Mouse (Mus musculus) liver, embryonic 16.5 days (tissue): ENCODE measurements around the gene 4933406M09Rik. TPM values are rescaled to one million over a fixed set of nuclear protein-coding genes. Genes with fewer than 3 reads are reported as not detected.

Source experiments
- ATAC-seq: fragments of 200-750 bp; cut with Nextera tagmentation; 2 replicates; pipeline ENCODE4 v1.8.0; 2017; ENCODE audit warnings: low read depth, mild to moderate bottlenecking, moderate number of reproducible peaks, moderate library complexity
- H3K27ac ChIP-seq: fragments of 300-500 bp; sonication (generic); 2 replicates; pipeline ENCODE4 v1.5.1; 2014; ENCODE audit warnings: mild to moderate bottlenecking, low read length
- H3K27me3 ChIP-seq: fragments of 300-500 bp; sonication (generic); 2 replicates; pipeline ENCODE4 v1.6.1; 2014; ENCODE audit warnings: low read depth, low read length, mixed read lengths; ENCODE audit not compliant: control insufficient read depth, insufficient read depth
- H3K36me3 ChIP-seq: fragments of 300-500 bp; sonication (generic); 2 replicates; pipeline ENCODE4 v1.6.1; 2014; ENCODE audit warnings: mild to moderate bottlenecking; ENCODE audit not compliant: control insufficient read depth, insufficient read depth
- H3K4me1 ChIP-seq: fragments of 300-500 bp; sonication (generic); 2 replicates; pipeline ENCODE4 v1.6.1; 2014; ENCODE audit warnings: low read depth, low read length, mixed read lengths; ENCODE audit not compliant: control insufficient read depth
- H3K4me2 ChIP-seq: fragments of 300-500 bp; sonication (generic); 2 replicates; pipeline ENCODE4 v1.6.1; 2014; ENCODE audit warnings: low read depth, low read length, mixed read lengths
- H3K4me3 ChIP-seq: fragments of 300-500 bp; sonication (generic); 2 replicates; pipeline ENCODE4 v1.5.1; 2014; ENCODE audit warnings: low read depth, mild to moderate bottlenecking, low read length
- H3K9ac ChIP-seq: fragments of 300-500 bp; sonication (generic); 2 replicates; pipeline ENCODE4 v1.6.1; 2014; ENCODE audit warnings: low read depth, low read length
- H3K9me3 ChIP-seq: fragments of 300-500 bp; sonication (generic); replicated peaks from 2 replicates; pipeline ENCODE4 v1.6.1; 2016; ENCODE audit warnings: low read length; ENCODE audit not compliant: control insufficient read depth
- WGBS: fragments of 180-500 bp; shearing (Covaris S2); extraction: QIAGEN DNeasy Blood & Tissue Kit; methylation state at CpG from one replicate; pipeline ENCODE4 v1.1.7; 2014; ENCODE audit not compliant: insufficient replicate concordance; 5-methylcytosine and 5-hydroxymethylcytosine counted together
- polyA plus RNA-seq: library from polyadenylated mRNA; unstranded; fragments of >200 nt; fragmentation: Nextera tagmentation; extraction: Ambion mirVana; gene quantifications from 2 replicates; pipeline ENCODE4 v1.2.1, GENCODE M21; 2015

Gene 4933406M09Rik
- polyA plus RNA-seq, 1 experiment from 2014 or later: not detected

DNA sequence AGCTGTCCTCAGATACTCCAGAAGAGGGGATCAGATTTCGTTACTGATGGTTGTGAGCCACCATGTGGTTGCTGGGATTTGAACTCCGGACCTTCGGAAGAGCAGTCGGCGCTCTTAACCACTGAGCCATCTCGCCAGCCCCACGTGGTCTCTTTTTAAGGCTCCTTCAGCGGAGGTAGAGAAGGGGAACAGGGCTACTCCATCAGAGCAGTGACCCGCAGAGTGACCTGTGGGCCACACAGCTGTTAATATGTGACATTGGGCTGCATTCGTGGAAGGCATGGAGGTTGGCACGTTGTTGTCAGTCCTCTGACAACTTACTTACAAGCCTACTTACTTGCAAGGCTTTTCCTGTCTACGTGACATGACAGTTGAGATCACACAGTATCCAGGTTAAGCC is 12.5 kb downstream of the 4933406M09Rik start:
- Histone ChIP-seq H3K27me3 (no peaks in the 10 kb centered on the region), H3K4me1 (no peaks in the 10 kb centered on the region), H3K36me3 (no peaks in the 10 kb centered on the region), H3K4me2 (no peak overlapping the region), H3K4me3 (no peak overlapping the region), H3K9me3 (no peaks in the 10 kb centered on the region), H3K9ac (no peak overlapping the region), H3K27ac (no peak overlapping the region)
- WGBS: 77% methylated on average over 12 of the region's 12 CpGs
- ATAC-seq: no peak

DNA sequence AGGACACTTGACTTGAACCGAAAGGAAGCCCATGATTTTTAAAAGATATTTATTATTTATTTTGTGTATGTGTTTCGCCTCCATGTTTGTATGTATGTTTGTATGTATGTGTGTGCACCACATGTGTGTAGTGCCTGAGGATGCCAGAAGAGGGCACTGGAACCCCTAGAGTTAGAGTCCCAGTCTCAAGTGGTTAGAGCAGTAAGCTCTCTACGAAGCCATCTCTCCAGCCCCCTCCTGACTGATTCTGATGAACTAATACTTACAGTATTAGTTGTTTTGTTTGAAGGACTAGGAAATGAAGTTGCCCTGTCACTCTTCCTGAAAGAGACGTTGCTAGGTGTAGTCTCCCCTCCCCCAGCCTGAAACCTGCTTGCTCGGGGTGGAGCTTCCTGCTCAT is 14.0 kb downstream of the 4933406M09Rik start:
- 66% methylated on average over 5 of the region's 5 CpGs for WGBS
- no peaks in the 10 kb centered on the region for H3K36me3 ChIP-seq
- no peak overlapping the region for H3K27ac ChIP-seq
- no peak for ATAC-seq
- no peaks in the 10 kb centered on the region for H3K9me3 ChIP-seq
- H3K9ac ChIP-seq: no peak overlapping the region
- H3K4me3 ChIP-seq: no peak overlapping the region
- H3K27me3 ChIP-seq: no peaks in the 10 kb centered on the region
- no peaks in the 10 kb centered on the region for H3K4me1 ChIP-seq
- no peak overlapping the region for H3K4me2 ChIP-seq

DNA sequence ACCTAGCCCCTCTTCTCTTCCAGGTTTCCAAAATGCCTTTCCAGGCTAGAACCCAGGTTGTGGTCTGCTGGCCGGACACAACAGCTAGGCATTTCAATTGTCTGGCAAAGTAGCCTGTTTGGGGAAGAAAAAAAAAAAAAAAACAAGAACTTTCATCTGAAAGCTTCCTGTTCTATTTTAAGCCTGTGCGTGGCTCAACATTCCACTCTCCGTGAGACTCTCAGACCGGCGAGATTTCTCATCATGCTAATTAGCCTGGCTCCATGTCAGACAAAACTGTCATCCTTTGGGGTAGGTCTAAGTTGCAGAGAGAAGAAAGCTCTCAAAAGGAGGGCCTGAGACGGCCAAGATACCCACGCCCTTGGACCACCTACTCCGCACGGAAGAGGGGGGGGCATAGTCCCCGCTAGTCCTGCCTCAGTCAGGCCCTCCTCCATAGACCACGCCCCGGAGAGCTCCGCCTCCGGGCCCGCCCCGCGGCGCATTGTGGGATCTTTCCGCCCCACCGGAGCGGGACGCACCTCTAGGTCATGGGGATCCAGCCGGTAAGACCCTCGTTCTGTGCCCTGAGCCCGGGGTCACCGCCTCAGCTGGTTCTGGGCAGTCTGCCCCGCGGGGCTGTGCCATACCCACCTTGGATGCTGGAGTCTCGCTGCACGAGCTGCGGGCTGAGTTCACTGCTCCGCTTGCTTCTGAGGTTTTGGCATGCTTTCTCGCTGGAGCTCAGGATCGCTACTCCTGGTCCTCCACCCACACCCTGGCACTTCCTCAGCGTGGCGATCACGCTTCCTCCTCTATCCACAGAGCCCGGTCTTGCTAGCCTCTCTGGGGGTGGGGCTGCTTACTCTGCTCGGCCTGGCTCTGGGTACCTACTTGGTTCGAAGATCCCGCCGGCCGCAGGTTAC is 20.0 kb downstream of the 4933406M09Rik start, which contains the start of gene Cyb5r1:
Gene Cyb5r1 (plus strand): TSS at position 51 of the 905 bp plus-strand sequence.
- Histone ChIP-seq H3K9ac (peak within 1 kb of the TSS; percentile 79), H3K36me3 (peaks cover 19% of the 10 kb centered on the region), H3K9me3 (no peaks in the 10 kb centered on the region), H3K4me3 (peak within 1 kb of the TSS; percentile 80), H3K27me3 (no peaks in the 10 kb centered on the region), H3K4me1 (peaks cover 10% of the 10 kb centered on the region), H3K27ac (peak within 1 kb of the TSS; percentile 78), H3K4me2 (peak within 1 kb of the TSS; percentile 79)
- ATAC-seq: peak; percentile 99
- WGBS: under 1% methylated on average over 41 of the region's 43 CpGs

DNA sequence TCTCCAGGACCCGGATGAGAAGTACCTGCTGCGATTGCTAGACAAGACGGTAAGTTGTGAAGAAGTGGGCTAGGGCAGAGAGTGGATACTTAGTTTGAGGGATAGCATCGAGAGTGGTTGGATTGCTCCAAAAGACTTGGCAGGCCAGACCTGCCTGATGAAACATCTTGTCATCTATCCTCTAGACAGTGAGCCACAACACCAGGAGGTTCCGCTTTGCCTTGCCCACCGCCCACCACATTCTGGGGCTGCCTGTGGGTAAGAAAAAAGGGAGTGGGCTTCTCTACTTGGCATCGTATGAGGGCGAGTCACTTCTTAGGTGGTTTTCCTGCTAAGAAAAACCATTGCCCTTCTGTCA is 20.7 kb downstream of the 4933406M09Rik start:
- Histone ChIP-seq H3K4me1 (peaks cover 10% of the 10 kb centered on the region), H3K4me3 (peak overlapping the region; percentile 80), H3K36me3 (peaks cover 19% of the 10 kb centered on the region), H3K4me2 (peak overlapping the region; percentile 79), H3K9ac (peak overlapping the region; percentile 79), H3K27me3 (no peaks in the 10 kb centered on the region), H3K9me3 (no peaks in the 10 kb centered on the region), H3K27ac (peak overlapping the region; percentile 78)
- ATAC-seq: peak; percentile 7; the same call in 1 of the 2 replicates
- 18% methylated on average over 8 of the region's 8 CpGs for WGBS

DNA sequence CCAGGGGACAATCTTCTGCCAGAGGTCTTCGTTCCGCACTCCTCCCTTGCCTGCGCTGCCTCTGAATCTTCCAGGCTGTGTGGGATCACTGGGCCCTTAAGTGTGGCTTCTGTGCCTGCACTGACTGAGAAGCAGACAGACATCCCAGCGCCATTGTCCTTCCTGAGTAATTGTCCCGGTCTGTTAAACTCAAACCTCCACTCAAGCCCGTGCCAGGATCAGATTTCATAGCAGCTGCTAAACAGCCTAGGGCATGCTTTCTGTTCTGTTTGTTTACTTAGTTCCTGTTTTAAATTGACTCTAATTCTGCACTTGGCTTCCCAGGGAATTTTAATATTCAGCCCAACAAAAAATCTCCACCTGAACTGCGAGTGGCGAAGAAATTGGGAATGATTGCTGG is 22.3 kb downstream of the 4933406M09Rik start:
- Histone ChIP-seq H3K9ac (no peak overlapping the region), H3K27ac (no peak overlapping the region), H3K4me1 (peaks cover 10% of the 10 kb centered on the region), H3K36me3 (peaks cover 19% of the 10 kb centered on the region), H3K27me3 (no peaks in the 10 kb centered on the region), H3K4me2 (no peak overlapping the region), H3K4me3 (no peak overlapping the region), H3K9me3 (no peaks in the 10 kb centered on the region)
- no peak for ATAC-seq
- WGBS: 86% methylated on average over 8 of the region's 8 CpGs

DNA sequence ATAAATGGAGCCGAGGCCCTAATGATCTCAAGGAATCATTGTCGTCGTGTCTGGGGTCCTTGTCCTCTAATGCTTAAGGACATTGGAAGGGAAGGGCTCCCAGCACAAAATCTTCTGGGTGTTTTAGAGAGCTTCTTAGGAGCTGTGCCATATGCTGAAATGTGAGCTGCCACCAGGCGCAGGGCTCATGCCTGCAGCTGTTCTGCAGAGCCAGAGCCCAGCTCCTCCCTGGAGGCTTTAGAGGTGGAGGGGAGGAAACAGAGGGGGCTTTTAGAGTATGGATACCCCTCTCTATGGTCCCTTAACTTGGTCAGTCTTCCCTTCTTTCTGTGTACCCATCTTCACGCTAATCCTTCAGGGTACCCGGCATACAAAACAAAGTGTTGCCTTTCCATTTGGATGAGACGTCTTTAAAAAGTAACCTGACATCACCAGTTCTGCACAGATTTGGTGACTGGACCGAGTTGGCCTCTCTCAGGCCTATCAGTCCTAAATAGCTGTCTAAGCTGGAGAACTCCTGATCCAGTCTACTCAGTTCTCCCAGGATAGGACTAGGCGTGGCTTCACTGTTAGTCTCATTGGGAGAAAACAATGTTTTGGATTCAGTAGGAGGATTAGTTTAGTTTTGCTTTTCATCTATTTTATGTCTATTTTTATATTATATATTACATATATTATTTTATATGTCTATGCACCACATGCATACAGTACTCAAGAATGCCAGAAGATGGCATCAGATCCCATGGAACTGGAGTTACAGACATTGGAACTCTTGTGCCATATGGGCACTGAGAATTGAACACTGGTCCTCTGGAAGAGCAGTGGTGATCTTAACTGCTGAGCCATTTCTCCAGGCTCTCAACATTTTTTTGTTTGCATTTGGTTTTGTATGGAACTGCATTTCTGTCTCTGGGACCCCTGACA is 26.2 kb downstream of the 4933406M09Rik start:
- Histone ChIP-seq H3K4me2 (no peak overlapping the region), H3K4me1 (peaks cover 16% of the 10 kb centered on the region), H3K9ac (no peak overlapping the region), H3K4me3 (no peak overlapping the region), H3K27me3 (no peaks in the 10 kb centered on the region), H3K9me3 (no peaks in the 10 kb centered on the region), H3K36me3 (peaks cover 19% of the 10 kb centered on the region), H3K27ac (no peak overlapping the region)
- ATAC-seq: no peak
- WGBS: 83% methylated on average over 9 of the region's 9 CpGs

DNA sequence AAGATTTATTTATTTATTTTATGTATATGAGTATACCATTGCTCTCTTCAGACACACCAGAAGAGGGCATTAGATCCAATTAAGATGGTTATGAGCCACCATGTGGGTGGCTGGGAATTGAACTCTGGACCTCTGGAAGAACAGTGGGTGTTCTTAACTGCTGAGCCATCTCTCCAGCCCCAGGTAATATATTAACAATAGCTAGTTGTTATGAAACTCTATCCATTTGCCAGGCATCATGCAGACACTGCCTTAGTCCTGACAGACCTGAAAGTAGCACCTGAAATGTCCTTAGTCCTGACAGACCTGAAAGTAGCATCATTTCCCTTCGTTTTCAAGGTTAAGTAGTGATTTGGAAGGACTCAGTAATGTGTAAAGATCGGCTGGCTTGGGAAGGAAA is 28.3 kb downstream of the 4933406M09Rik start:
- Histone ChIP-seq H3K27ac (peak overlapping the region; percentile 99), H3K4me1 (peaks cover 35% of the 10 kb centered on the region), H3K4me3 (no peak overlapping the region), H3K36me3 (peaks cover 17% of the 10 kb centered on the region; the same call in 1 of the 2 replicates), H3K4me2 (peak overlapping the region; percentile 77), H3K27me3 (no peaks in the 10 kb centered on the region), H3K9ac (no peak overlapping the region), H3K9me3 (no peaks in the 10 kb centered on the region)
- WGBS: 56% methylated on average over 2 of the region's 2 CpGs
- ATAC-seq: no peak

DNA sequence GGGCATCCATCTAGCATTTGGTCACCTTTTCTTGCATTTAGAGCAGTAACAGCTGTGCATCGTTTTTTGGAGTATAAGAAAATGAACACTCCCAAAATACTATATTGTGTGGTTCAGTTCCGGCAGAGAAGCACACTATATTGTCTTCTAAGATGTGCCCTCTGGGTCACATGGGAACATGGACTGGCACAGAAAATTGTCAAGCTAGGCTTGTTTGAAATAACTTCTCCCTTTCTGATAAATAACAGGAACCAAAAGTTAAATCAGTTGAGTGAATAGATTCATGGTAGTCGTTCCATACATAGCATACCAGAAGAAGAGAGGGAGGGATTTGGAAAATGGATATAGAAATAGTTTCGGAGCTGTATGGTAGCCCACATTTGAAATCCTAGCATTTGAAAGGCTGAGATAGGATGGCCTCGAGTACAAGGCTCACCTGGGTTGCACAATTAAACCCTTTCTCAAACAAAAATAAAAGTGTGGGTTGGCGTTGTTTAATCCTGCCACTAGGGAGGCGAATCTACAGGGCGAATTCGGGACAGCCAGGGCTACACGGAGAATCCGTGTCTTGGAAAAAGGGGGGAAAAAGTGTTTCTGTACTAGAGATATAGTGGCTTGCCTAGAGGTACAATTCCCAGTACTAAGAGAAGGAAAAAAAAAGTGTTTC is 28.9 kb downstream of the 4933406M09Rik start:
- no peaks in the 10 kb centered on the region for H3K27me3 ChIP-seq
- WGBS: 17% methylated on average over 11 of the region's 11 CpGs
- H3K36me3 ChIP-seq: peaks cover 12% of the 10 kb centered on the region; the same call in 1 of the 2 replicates
- ATAC-seq: no peak
- peak overlapping the region; percentile 77 for H3K4me2 ChIP-seq
- H3K27ac ChIP-seq: peak overlapping the region; percentile 99
- peak overlapping the region; percentile 88 for H3K4me3 ChIP-seq
- H3K9ac ChIP-seq: peak overlapping the region; percentile 56
- H3K9me3 ChIP-seq: no peaks in the 10 kb centered on the region
- peaks cover 41% of the 10 kb centered on the region for H3K4me1 ChIP-seq
